Comparison of ENCODE assay signal across 15 mouse cellular contexts in the genomic region with DNA sequence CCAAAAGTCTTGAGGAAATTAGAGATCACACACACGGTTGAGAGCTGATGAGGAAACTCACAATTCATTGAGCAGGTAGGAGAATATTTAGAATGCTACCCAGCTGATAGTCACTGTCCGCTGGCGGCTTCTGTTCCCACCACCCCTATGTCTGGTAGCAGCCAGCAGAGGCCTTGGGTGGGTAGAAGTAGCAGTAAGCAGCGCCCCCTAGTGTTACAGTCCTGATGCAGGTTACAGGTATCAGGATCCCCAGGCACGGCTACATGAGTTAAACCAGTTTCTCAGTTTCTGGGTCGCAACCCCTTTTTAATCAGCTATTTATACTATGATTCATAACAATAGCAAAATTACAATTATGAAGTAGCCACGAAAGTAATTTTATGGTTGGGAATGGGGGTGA.
DNase-seq lines count a peak whose midpoint lies in the region; TF ChIP-seq lines count a peak whose summit lies in the region.
"Had no signal": no experiment of that assay in that cellular context is flagged by ENCODE, and none has a peak within 500 bp of the region (broad histone marks: within the 10 kb centered on the region; RNA-seq: fewer than 3 reads in every experiment).

No protein-coding gene starts in this region.

- TF ChIP-seq POLR2A in lung, adult 2 months (IDR thresholded peaks at IDR 0.05; ENCODE audit: borderline replicate concordance, extremely low read depth, low read depth, low read length) = no peak

- no peaks in the 10 kb centered on the region for H3K4me1 ChIP-seq in lung, adult 2 months (ENCODE audit: control insufficient read depth, insufficient read depth, low read length)
- H3K4me1 ChIP-seq: hindbrain, embryonic 15.5 days; liver, embryonic 13.5 days; midbrain, embryonic 15.5 days; neural tube, embryonic 13.5 days had no signal

- 74% methylated on average over 7 of the region's 7 CpGs for WGBS in lung, adult 2 months

- TF ChIP-seq CTCF in lung, adult 2 months (IDR thresholded peaks at IDR 0.05; ENCODE audit: insufficient read depth, low read length) = 0 out of 2 replicates have a peak, but pooled peaks have one; percentile 15

- no peak overlapping the region for H3K4me3 ChIP-seq in lung, adult 2 months (replicated peaks; ENCODE audit: extremely low read depth, low read depth, low read length)
- H3K4me3 ChIP-seq: hindbrain, embryonic 15.5 days; liver, embryonic 13.5 days; midbrain, embryonic 15.5 days; neural tube, embryonic 13.5 days had no signal

- peak; percentile 3 to 6 for DNase-seq in adrenal gland, postnatal 36 days
- no peak for DNase-seq in adrenal gland, adult 18-20 months (ENCODE audit: low spot score in 2 of 2)
- DNase-seq in lung, adult 2 months = no peak
- DNase-seq in lung, postnatal 14 days = no peak
- DNase-seq in ES-CJ7 (ENCODE audit: low read depth, low spot score) = peak; percentile 68
- DNase-seq in induced T-regulatory cell, adult 2 months (ENCODE audit: low read depth) = peak; percentile 4
- DNase-seq in right cerebral cortex, postnatal 14 days = no peak
- no peak for DNase-seq in urinary bladder, postnatal 10 days (ENCODE audit: low spot score)
- DNase-seq: cerebellum, postnatal 36 days; heart, postnatal 10 days; kidney, adult 2 months; liver, embryonic 13.5 days had no signal

Comparison
In these comparisons a context has a peak if more than half of its experiments do, and no peak if none do; other contexts are left out.
1. DNase-seq: peak in adrenal gland, postnatal 36 days (2 of 2), ES-CJ7 (single experiment) and induced T-regulatory cell, adult 2 months (single experiment); none in adrenal gland, adult 18-20 months (0 of 2), lung, adult 2 months (single experiment), lung, postnatal 14 days (single experiment), right cerebral cortex, postnatal 14 days (single experiment) and urinary bladder, postnatal 10 days (single experiment).